Mouse (Mus musculus): ENCODE results near the gene Dlg5.
A peak's percentile ranks its signal among the peaks of the same experiment; 100 is the strongest.

Gene Dlg5

DNA sequence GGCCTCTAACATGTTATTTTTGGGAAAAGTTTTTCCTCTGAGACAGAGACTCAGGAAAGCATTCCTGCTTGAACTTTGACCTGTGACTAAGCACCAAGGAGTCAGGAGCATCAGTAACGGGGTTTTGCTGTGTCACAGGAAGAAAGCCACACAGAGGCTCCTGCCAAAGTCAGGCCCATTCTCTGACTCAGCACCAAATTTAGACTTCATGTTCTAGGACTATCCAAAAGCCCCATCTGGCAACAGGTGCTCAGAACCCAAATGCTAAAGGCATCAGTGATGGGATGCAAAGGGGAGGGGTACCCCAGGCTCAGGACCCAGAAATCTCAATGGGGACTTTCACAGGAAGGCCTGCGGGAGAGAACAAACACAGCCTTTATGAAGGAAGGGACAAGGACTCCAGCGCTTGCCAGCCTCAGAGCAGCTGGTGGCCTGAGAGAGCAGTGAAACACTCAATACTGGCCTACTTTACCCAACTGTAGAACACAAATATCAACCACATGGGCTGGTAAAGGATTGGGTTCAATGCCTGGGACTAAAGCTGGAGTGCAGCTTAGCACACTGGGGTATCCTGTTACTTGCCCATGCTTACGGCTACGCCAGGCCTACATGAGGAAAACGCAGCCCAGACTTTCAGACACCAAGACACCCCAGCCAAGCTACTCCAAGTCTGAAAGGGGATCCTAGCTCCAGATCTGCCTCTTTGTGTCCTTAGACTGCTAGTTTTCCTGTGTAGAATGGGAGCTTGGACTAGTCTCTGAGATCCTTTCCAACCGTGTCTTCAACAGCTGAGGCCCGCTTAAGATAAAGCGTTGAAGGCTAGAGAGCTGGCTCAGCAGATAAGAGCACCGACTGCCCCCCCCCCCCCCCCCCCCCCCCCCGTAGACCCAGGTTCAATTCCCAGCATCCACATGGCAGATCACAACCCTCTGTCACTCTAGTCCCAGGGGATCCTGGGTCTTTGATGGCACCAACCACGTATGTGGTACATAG, 12.8 kb downstream of the Dlg5 start:
- DNase-seq (ENCODE audit: low read depth) = no peak

DNA sequence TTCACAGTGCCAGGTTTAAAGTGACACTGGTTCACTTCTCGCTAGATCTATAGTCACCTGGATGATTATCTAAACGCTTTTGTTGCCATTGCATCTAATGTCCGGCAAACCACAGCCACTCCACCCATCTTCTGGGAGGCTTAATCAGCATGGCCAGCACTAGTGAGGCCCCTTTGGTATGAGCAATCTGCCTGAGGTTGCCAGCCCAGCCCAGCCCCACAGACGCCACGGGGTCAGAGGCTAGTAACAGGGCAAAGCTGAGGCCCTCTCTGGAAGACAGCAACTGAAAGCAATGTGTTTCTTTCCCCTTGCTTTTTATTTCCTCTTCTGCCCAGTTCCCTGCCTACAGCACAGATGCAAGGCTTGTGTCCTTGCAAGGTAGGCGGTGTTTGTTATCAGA, 17.2 kb downstream of the Dlg5 start:
- no peak for DNase-seq (ENCODE audit: low read depth)

DNA sequence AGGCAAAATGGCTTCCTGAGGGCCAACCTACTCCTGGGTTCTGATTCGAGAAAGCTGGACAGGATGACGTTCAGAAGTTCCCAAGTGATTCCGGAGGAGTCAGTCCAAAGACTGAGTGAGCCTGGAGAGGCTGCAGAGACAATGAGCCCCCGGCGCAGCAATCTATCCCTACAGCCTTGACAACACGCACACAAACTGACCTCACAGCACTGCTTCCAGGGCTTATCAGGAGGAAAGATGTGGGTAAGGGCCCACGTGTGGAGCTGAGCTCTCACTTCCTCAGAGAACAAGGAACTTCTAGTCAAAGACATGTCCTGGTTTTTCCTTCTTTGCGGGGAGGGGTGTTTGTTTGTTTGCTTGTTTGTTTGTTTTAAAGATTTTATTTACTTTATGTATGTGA, 18.7 kb downstream of the Dlg5 start:
- no peak for DNase-seq (ENCODE audit: low read depth)

DNA sequence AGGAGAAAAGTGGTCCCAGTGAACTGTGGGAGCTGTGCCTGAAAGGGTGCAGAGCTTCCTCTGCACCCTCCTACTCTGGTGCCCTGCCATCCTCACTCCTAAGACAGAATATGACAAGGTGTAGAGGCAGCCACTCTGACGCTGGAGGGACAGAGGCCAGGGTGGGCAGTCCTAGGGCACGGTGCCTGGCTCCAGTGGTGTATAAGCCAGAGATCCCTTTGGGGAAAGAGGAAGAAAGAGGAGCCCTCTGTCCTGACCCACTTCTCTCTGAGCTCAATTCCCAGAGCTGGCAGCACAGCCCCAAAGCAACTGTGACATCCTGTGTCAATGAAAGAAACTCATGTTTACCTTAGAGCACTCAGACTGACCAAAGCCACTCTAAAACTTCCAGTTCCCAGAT, 19.4 kb downstream of the Dlg5 start:
- no peak for DNase-seq (ENCODE audit: low read depth)

DNA sequence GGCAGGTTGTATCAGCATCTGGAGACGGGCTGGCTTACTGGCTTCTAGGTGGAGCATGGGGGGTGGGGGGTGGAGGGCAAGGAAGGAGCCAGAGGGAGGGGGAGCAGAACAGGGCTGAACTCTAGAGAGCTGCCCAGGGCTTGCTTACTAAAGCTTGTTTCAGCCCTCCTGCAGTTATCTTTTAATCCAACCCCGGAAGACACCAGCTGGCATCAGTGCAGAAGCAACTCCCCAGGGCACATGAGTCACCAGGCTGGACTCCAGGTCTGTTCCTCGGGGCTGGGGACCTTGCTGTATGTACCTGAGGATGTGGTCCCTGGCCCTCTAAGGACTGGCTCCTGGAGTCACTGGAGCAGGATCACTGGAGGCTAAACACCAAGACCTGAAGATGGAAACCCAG, 23.0 kb downstream of the Dlg5 start:
- DNase-seq (ENCODE audit: low read depth) = no peak

DNA sequence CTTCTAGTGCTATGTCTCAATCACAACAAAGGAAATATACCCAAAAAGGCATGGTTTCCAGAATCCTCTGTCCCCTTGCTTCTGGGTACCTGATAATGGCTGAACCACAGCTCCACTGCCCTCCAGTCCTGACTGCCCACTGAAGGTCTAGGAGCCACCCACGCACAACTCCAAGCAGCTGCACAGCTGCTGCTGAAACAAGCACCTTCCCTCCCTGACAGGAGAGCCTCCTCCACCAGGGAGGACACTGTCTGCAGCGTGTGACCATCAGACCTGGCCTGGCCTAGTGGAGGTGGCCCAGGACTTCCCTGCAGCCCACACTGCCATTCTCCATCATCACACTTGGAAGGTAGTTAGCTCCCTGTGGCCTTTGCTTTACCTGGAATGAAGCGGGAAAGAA, 23.4 kb downstream of the Dlg5 start:
- no peak for DNase-seq (ENCODE audit: low read depth)

DNA sequence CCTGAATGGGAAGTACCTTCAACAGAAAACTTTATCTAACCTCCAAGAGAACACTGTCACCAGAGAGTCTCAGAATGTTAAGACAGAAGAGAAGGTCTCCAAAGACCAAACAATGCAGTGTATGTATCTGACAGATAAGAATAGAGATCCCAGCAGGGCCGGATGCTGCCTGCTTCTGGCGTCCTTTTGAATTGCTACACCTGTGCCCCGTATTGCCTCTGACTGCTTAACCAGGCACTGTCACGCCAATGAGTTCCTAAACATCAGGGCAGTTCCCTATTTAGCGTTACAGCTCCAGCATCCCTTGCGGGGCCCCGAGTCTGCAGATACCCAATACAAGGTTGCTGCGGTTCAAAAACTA, 28.4 kb downstream of the Dlg5 start:
- DNase-seq (ENCODE audit: low read depth) = no peak

DNA sequence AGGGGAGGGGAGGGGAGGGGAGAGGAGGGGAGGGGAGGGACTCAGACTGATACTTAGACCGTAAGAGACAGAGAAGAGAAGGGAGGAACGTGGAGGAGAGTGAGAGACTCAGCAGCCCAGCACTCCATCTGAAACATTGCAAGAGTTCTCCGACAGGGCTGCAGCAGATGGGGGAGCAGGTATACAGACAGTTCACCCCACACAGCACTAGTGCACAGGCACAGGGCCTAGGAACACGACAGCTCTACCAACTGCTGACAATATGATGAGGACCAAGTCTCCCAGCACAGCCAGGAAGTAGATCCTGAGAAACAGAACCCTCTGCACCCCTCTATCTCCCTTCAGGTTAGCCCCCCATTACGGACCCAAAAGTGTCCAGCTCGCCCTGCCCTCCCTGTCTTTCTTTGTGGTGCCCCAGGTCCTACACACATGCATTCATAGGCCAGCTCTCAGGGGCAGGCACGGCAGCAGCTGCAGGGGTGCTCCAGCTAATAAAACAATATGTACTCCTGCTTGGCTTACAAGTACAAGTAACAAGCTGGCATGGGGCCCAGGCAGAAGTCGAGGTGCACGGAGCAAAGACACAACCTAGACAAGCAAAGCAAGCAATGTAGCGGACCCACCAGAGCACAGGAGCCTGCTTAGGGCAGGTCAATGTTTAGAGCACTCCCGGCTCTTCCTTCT, 28.9 kb downstream of the Dlg5 start:
- DNase-seq (ENCODE audit: low read depth) = no peak

DNA sequence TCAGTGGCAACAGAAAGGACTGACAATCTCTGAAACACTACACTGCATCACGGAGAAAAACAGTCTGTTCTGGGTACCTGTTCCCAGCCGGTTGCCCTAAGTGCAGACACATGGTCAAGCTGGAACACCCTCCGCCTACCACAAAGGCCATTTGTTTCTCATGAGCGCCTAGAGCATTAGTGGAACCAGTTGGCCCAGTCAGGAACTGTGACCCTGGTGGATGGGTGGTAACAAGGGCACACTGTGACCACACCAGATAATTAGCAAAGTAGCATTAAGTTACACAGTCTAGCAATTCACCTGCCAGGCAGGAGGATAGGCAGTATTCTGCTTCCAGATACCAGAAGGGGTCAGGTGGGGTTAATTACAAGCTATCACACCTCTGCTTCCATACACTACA, 29.7 kb downstream of the Dlg5 start:
- no peak for DNase-seq (ENCODE audit: low read depth)

DNA sequence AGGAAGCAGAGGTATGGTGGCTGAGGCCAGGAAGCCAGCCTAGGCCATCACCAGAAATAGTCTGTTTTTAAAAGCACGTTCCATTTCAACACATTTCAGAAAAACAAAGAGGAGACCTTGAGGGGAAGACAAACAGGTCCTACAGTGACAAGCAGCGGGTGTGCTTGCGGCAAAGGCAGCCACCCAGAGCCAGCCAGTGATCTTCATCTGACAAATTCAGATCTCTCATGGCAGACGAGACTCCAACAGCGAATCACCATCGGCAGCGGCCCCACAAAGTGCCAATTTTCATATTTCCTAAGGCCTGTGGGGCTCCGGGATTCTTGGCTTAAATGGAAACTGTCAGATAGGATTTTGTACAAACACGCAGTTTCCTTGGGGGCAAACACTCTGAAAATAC, 31.3 kb downstream of the Dlg5 start:
- no peak for DNase-seq (ENCODE audit: low read depth)

DNA sequence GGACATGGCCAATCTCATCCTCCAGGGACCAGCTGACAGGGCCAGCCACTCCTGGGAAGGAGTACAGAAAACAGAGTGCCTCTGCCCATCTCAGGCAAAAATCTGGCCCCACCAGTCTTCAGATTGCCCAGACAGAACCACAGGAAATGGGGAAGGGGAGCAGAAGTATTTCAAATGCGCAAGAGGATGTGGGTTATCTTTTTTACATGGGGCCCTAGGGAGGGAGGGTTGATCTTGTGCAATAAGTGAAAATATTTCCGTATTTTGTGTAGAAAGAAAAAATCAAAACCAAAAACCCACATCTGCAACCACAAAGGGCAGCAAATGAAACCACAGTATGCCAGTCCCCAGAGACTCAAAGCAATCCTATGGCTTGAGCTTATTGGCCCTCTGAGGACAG, 32.4 kb downstream of the Dlg5 start:
- peak; percentile 79 for DNase-seq (ENCODE audit: low read depth)

DNA sequence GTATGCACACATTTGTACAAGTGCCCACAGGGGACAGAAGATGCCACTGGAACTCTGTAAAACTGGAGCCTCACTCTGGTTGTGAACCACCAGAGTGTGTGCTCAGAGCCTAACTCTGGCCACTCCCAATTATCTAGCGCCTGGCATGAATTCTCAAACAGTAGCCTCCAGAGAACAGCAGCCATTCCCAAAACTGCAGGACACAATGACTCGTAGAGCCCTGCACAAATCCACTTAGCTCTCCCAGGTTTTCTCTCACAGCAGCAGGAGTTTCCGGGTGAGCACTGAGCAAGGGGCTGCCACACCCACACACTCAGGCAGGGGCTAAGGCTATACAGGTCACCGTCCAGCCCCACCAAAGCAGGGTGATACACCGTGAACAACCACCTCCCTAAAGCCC, 32.9 kb downstream of the Dlg5 start:
- DNase-seq (ENCODE audit: low read depth) = no peak

DNA sequence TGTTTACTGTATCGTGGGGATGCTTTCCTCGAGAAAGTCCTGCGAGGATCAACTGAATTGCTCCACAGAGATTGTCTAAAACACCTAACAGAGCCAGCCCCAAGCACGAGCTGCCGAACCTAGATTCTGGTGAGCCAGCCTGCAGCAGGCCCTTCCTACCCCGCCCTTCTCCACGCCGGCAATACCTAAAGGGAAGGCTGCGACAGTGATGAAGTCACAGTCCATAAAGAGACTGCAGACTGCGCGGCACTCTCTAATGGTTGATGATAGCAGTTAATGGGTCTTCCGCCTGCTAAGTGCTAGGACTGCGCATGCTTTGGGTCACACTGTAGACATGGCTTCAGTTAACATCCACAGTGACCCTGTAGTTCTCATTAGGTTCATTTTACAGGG, 38.4 kb downstream of the Dlg5 start:
- DNase-seq (ENCODE audit: low read depth) = no peak

DNA sequence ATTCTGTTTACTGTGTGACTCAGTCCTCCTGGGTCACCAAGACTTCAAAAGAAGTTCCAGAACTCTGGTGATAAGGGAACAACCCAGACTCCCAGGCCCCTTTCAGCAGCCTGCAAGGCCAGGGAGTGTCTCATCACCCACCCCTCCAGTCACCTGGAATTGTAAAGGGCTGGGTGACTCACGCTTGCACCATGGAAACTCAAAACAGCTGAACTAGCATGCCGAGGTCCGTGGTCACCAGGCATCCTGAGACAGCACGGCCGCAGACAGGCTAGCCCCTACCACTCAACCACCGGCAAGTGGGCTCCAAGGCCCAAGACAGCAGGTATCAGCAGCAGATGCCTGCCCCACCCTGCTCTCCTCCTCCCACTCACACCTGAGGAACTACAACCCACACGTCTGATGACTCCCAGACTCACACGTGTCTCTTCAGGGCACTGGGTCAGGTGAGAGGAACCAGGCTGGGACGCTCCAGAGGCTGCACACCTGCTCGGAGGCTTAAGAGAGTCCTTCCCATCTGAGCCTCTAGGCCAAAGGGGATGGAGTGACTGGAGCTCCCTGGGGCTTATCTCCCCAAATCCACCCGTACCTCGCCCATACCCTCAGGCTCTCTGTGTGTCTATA, 38.9 kb downstream of the Dlg5 start:
- no peak for DNase-seq (ENCODE audit: low read depth)

DNA sequence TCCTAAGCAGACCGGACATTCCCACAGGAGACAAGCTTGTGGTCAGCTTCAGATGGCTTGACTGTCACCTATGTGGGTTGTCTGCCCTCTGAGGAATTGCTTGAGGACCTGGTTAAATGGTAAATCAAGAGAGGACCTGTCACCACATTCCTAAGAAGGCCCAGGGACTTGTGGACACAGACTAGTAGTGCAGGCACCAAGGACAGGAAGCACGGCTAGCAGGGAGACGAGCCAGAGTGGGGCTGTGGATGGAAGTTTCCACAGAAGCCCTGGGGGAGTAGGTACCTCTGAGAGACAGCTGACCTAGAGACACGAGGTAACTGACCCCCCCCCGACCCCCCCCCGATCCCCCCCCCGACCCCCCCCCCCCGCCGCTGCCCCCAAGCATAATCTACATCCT, 39.4 kb downstream of the Dlg5 start:
- DNase-seq (ENCODE audit: low read depth) = no peak

DNA sequence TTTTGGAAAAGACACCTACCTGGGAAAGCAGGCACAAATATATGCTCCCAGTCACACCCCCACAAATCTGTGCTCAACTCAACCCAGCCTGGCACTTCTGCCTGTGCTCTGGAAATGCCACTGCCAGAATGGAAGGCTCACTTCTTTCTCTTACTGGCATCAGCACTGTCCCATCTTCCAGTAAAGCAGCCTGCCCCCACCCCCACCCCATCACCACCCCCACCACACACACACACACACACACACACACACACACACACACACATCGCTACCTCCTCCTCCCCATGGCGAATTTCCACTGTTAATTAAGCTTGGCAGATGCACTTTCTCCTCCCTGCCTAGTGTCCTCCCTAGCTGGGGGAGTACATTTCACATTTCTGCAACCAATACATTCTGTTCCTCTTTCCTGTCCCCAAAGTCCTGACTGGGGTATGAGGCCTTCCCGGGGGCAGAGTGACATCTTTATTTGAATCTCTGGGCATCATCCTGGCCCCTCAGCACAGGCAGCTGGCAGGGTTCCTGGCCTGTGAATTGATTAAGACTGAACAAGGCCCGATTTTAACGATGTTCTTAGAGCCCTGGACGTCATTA, 40.3 kb downstream of the Dlg5 start:
- DNase-seq (ENCODE audit: low read depth) = no peak

DNA sequence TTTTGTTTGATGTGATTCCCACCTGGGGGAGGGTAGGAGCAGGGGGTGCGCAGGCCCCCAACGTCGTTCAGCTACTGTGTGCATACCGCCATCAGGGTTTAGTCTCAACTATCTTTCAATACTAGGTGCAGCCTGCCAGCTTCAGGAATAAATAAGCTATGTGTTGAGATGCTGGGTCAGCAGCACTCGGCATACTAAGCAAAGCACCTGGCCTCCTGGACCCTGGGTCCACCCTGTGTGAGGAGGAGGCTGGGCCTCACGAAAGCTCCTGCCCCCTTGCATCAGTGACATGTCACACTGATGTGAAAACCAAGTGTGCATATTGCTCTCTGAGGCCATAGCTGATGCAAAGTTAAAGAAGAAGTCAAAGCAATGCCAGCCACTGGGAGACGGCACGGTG, 42.5 kb downstream of the Dlg5 start:
- DNase-seq (ENCODE audit: low read depth) = no peak

DNA sequence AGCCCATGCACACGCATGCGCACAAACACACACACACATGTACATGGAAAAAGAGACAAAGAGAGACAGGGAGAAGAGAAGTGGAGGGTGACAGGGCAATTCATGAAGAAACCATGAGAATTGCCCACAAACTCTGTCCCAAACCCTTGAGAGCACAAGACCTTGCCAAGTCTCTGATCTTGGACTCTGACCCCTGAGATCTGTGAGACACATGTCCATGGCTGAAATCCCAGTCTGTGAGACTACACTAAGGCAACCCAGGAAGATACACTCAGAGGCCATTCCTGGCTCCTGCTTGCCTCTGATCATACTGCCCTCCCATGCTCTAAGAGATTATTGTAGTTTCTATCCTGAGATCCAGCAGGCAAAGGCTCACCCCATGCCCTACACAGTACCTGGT, 44.9 kb downstream of the Dlg5 start:
- DNase-seq (ENCODE audit: low read depth) = no peak

DNA sequence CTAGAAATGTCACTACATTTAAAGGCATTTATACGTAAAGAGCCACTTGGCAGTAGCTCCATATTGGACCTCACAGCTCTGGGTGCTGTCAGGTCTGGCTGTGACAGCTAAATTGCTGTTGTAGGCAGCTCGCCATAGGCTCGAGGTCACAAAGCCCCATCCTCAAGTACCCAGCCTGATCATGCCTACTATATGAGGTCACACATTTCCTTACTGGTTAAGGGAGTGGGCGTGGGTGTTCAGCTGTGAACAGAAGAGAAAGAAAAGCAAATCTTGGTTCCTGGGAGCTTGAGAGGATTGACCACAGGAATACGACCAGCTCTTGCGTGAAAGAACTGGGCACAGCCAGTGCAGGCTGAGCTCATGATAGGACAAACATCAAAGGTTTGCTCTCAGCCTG, 46.0 kb downstream of the Dlg5 start:
- DNase-seq (ENCODE audit: low read depth) = no peak

DNA sequence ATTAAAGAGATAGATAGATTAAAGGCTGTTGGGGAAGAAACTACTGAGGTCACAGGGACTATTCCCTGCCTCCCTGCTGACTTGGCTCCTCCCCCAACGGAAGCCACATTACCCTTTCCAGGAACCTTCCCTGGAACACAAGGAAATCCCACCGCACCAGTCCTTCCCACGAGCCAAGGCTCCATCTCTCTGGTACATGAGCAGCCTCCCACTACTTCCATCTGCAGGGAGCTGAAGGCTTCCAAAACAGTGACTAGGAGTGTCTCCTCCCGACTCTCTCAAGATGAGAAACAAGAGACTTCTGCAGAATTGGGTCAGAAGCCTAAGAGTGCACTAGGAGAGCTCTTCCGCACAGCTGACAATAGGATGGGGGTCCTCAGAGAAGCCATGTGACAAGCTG, 47.9 kb downstream of the Dlg5 start:
- no peak for DNase-seq (ENCODE audit: low read depth)

DNA sequence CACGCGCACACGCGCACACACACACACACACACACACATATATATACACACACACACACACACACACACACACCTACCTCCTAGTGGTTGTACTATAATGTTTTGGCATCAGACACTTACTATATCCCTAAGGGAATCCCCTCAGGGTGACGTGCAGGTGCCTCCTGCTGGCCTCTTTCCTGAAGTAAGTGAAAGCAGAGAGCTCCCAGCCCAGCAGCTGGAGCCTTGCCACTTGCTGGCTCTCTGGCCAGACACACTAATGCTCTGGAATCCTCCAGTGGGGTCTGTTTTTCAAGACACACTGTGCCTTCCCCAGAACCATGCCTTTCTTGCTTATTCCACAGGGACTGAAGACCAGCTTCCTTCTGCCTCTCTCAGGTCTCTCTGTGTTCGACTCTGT, 48.8 kb downstream of the Dlg5 start:
- DNase-seq (ENCODE audit: low read depth) = no peak

DNA sequence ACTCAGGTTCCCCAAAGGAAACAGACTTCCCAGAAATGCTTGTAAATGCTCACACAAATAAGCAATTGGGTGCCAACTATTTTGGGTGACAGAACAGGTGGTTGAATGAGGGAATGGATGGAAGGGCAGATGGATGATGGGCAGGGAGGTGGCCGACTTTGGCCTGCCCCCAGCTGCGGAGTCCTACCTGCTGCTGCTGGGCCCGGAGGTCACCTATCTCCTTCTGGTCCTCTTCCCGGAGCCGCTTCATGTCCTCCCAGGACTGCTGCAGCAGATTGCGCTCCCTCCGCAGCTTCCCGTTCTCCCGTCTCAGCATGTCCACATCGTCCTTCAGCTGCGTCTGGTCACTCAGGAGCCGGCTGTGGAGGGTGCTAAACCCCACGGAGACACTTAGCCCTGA, 55.6 kb downstream of the Dlg5 start:
- no peak for DNase-seq (ENCODE audit: low read depth)

DNA sequence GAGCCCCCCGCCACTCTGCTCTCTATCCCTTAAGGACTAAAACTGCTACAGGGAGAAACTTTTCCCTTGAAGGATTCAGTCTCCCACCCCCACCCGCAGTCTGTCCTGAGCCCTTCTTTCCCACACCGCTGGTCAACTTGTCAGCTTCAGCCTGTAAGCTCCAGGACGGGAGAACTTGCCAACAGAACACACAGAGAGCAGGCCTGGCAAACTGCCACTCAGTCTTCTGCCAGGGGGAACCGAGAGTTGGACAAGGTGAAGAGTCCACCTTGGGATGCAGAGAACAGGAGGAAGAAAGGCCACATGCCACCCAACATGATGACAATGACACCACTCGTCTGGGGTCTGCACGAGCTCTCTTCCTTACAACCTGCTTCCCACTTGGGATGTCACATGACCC, 56.1 kb downstream of the Dlg5 start:
- no peak for DNase-seq (ENCODE audit: low read depth)

Data from 416B (cell line).